ENCODE assay signal across 14 mouse cellular contexts in the genomic region with DNA sequence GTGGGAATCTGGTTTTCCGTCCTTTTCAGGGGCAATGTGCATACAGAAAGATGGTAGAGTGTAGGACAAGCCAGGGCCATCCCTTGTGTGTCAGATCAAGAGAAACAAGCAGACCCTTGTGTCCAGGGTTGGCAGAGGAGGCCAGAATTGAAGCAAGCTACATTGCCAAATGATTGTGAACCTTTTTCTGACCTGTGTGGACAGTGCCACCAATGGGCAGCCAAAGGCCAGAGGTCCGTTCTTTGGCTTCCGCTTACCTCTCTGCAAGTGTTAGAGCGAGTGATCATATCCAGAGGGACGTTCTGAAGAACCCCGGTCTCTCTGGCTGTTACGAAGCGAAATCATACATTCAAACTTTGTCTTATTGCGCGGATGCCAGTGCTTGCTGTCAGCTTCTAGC.
"Had no signal": no experiment of that assay in that cellular context is flagged by ENCODE, and none has a peak within 500 bp of the region (broad histone marks: within the 10 kb centered on the region; RNA-seq: fewer than 3 reads in every experiment).

No protein-coding gene starts in this region.

- H3K36me3 ChIP-seq: neural tube, embryonic 15.5 days; stomach, embryonic 15.5 days had no signal

- H3K4me2 ChIP-seq: neural tube, embryonic 15.5 days; stomach, embryonic 15.5 days had no signal

- H3K9me3 ChIP-seq: neural tube, embryonic 15.5 days; stomach, embryonic 15.5 days had no signal

- H3K27ac ChIP-seq: neural tube, embryonic 15.5 days; stomach, embryonic 15.5 days; stomach, postnatal 0 days had no signal

- H3K4me1 ChIP-seq: stomach, embryonic 15.5 days had no signal

- H3K9ac ChIP-seq: neural tube, embryonic 15.5 days; stomach, embryonic 15.5 days had no signal

- DNase-seq: retina, postnatal 1 day; right cerebral cortex, postnatal 14 days; right cerebral cortex, postnatal 25 days; right cerebral cortex, postnatal 4 days; spleen, adult 18-20 months; thymus, adult 18-20 months; thymus, adult 2 months; thymus, postnatal 14 days; thymus, postnatal 25 days; thymus, postnatal 36 days; thymus, postnatal 4 days had no signal

- H3K4me3 ChIP-seq: neural tube, embryonic 15.5 days; stomach, embryonic 15.5 days had no signal

- H3K27me3 ChIP-seq: neural tube, embryonic 15.5 days; stomach, embryonic 15.5 days had no signal
